Mouse (Mus musculus): ENCODE measurements around the gene Gm9913. TPM values are rescaled to one million over a fixed set of nuclear protein-coding genes. Genes with fewer than 3 reads are reported as not detected.

The Gm9913 gene
- polyA plus RNA-seq, 1 experiment: 0.05 TPM

DNA sequence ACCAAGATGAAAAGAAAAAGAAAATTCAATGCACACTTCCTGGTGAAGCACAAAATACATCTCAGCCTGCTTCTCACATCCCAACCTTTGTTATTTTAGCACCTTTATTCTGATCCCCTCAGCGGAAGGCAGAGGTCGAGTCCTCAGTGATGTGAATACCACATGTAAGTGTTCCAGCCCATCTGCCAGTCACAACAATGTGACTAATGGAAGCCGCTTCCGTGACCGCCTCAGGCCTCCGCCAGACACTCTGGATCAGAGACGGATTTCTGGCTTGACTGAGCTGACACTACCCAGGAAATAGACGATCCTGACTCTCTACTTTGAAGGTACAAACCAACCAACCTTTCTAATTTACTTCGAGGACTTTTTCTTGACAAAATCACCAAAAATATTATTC is 20.0 kb upstream of the Gm9913 start:
- no peak for DNase-seq
- Histone ChIP-seq H3K4me1 (ENCODE audit: control insufficient read depth, insufficient read depth, low read length) (no peaks in the 10 kb centered on the region), H3K27me3 (ENCODE audit: control insufficient read depth, insufficient read depth, low read length) (no peaks in the 10 kb centered on the region), H3K4me3 (replicated peaks; ENCODE audit: insufficient read depth, low read depth, low read length) (no peak overlapping the region), H3K27ac (ENCODE audit: insufficient read depth, low read length) (no peak overlapping the region)
- TF ChIP-seq CTCF (IDR thresholded peaks at IDR 0.05; ENCODE audit: borderline replicate concordance, insufficient read depth, low read depth, low read length) (no peak), POLR2A (IDR thresholded peaks at IDR 0.05; ENCODE audit: borderline replicate concordance, insufficient read depth, low read length) (no peak)
- 81% methylated on average over 9 of the region's 9 CpGs for WGBS

DNA sequence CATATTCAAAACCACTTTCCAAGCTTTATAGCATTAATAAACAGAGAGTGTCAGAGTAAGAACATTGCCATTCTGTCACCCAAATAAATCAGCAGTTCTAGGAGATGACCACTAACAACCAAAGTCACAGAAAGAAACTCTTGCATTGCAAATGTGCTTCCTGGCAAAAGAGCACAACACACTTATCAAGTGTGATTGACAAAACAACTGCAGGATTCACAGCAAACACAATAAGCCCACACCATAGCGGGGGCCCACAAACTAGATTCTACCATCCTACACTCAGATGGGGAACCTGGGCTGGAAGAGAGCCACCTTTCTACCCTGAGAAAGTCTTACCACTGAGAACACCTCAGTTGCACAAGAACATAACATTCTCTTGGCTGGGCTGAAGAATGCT is 14.9 kb upstream of the Gm9913 start:
- H3K27ac ChIP-seq (ENCODE audit: insufficient read depth, low read length): no peak overlapping the region
- H3K27me3 ChIP-seq (ENCODE audit: control insufficient read depth, insufficient read depth, low read length): no peaks in the 10 kb centered on the region
- TF ChIP-seq CTCF (IDR thresholded peaks at IDR 0.05; ENCODE audit: borderline replicate concordance, insufficient read depth, low read depth, low read length): no peak
- no peak for TF ChIP-seq POLR2A (IDR thresholded peaks at IDR 0.05; ENCODE audit: borderline replicate concordance, insufficient read depth, low read length)
- H3K4me3 ChIP-seq (replicated peaks; ENCODE audit: insufficient read depth, low read depth, low read length): no peak overlapping the region
- no peaks in the 10 kb centered on the region for H3K4me1 ChIP-seq (ENCODE audit: control insufficient read depth, insufficient read depth, low read length)
- no peak for DNase-seq
- 95% methylated on average over 1 of the region's 1 CpGs for WGBS

DNA sequence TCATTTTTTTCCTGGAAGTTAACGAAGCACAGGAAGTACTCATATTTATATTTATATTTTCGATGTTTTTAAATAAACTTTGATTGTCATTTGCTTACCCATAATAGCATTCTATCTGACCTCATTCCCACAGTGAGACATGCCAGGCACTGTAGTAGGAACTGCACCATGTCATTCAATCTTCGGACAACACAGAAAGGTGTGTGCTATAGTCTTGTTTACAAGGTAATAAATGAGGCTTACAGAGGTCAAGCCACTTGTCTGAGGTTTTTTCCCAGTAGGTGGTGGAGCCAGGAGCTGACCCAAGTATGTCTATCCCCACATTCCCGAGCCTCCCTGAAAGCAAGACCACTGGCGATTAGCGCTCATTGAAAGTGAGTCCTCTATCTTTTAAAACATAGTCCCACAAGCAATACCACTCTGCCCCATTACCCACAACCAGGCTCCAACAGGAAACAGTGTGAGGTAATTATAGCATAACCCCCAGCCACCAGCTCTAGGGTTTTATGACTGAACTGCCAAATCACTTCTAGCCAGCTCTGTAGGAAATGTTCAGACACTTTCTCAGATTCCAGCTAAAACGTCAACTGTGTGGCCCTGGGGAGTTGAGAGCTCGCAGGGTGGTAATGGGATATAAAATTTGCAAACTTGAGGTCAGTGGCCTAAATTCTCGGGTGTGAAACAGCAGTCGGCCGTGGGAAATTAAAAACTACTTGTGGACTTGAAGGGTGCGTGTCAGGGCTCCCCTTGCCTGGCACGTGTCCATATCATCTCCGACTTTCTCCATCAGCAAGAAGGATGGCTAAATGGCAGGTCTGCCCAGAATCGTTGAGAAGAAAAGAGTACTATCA is 12.6 kb upstream of the Gm9913 start:
- H3K27ac ChIP-seq (ENCODE audit: insufficient read depth, low read length): no peak overlapping the region
- no peak overlapping the region for H3K4me3 ChIP-seq (replicated peaks; ENCODE audit: insufficient read depth, low read depth, low read length)
- no peak for DNase-seq
- peaks cover 7% of the 10 kb centered on the region; the same call in 1 of the 2 replicates for H3K4me1 ChIP-seq (ENCODE audit: control insufficient read depth, insufficient read depth, low read length)
- H3K27me3 ChIP-seq (ENCODE audit: control insufficient read depth, insufficient read depth, low read length): no peaks in the 10 kb centered on the region
- TF ChIP-seq POLR2A (IDR thresholded peaks at IDR 0.05; ENCODE audit: borderline replicate concordance, insufficient read depth, low read length): no peak
- TF ChIP-seq CTCF (IDR thresholded peaks at IDR 0.05; ENCODE audit: borderline replicate concordance, insufficient read depth, low read depth, low read length): no peak
- WGBS: 78% methylated on average over 15 of the region's 15 CpGs

DNA sequence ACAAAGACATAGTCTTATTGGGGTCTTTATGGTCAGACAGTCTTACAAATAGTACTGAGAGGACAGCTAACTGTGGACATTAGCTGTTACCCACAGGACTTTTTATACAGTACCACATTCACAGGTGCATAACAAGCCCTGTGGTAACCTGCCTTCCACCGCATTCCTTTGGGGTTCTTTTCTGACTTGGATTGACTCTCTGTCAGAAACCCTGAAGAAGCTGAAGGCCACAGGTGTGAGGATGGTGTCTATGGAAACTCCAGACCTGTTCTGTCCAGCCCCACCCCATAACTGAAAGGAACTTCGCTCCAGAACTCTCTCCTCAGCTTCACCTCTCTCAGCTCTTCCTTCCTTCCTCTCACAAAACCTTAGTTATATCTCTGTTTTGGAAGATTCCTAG is 10.6 kb upstream of the Gm9913 start:
- Histone ChIP-seq H3K27ac (ENCODE audit: insufficient read depth, low read length) (no peak overlapping the region), H3K4me1 (ENCODE audit: control insufficient read depth, insufficient read depth, low read length) (peaks cover 7% of the 10 kb centered on the region; the same call in 1 of the 2 replicates), H3K27me3 (ENCODE audit: control insufficient read depth, insufficient read depth, low read length) (no peaks in the 10 kb centered on the region), H3K4me3 (replicated peaks; ENCODE audit: insufficient read depth, low read depth, low read length) (no peak overlapping the region)
- 95% methylated on average over 2 of the region's 2 CpGs for WGBS
- no peak for TF ChIP-seq CTCF (IDR thresholded peaks at IDR 0.05; ENCODE audit: borderline replicate concordance, insufficient read depth, low read depth, low read length)
- no peak for TF ChIP-seq POLR2A (IDR thresholded peaks at IDR 0.05; ENCODE audit: borderline replicate concordance, insufficient read depth, low read length)
- DNase-seq: no peak

DNA sequence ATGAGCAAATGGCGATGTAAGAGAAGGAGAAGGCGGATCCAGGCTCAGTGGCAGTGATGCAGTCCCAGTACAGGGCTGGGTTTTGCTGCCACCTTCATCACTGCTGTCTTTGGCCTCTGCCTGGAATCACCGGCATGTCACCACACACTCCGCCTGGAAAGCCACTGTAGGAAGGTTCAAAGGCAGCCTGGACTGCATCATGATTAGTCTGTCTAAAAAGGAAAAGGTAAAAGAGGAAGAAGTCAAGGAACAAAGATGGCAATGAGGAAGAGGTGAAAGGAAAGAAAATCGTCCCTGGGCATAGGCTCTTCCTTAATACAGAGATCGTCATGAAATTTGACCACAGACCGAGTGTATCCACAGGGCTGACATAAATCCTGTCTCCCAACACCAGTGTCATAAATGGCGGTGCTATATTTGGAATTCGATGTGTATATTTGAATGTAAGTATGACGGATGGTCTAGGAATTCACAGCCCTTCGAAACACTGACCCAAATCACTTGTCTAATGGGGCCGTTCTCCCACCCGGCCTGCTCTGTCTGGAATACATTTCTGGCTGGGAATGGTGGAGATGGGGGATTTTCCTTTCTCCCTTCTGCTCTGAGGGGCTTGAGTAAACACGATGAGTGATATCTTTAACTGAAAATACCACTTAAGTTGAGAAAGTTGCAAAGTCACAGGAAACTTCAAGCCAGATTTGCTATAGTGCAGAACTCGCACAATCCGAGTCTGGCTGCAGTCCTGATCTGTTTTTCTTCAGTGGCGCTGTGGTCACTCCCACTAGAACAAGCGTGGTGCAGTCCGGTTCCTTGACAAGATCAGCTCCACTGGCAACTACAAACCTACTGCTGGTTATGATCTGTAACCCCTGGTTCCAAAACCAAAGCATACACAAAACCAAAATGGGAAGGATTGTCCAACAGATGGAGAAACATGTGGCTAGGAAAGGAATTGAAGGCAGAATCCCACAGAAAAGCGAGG is 9.8 kb upstream of the Gm9913 start:
- Histone ChIP-seq H3K4me3 (replicated peaks; ENCODE audit: insufficient read depth, low read depth, low read length) (no peak overlapping the region), H3K27me3 (ENCODE audit: control insufficient read depth, insufficient read depth, low read length) (no peaks in the 10 kb centered on the region), H3K4me1 (ENCODE audit: control insufficient read depth, insufficient read depth, low read length) (peaks cover 7% of the 10 kb centered on the region; the same call in 1 of the 2 replicates), H3K27ac (ENCODE audit: insufficient read depth, low read length) (no peak overlapping the region)
- DNase-seq: no peak
- 97% methylated on average over 20 of the region's 20 CpGs for WGBS
- no peak for TF ChIP-seq CTCF (IDR thresholded peaks at IDR 0.05; ENCODE audit: borderline replicate concordance, insufficient read depth, low read depth, low read length)
- TF ChIP-seq POLR2A (IDR thresholded peaks at IDR 0.05; ENCODE audit: borderline replicate concordance, insufficient read depth, low read length): no peak

DNA sequence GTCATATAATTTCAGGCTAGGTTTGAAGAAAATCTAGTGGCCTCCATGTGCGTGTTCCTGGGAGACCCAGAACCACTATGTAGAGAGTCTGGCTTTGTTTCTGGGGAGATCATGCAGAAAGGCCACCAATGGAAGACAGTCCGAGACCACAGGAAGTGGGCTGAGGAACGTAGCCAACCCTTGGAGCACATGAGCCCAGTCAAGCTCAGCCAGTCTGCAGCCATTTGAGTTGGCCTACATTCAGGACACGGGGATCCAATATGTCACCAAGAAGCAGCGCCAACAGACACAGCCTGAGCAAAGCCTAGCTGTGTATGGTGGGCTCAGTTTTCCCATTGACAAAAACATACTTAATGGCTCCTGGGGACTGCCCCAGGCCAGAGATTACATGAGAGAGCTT is 8.2 kb upstream of the Gm9913 start:
- no peaks in the 10 kb centered on the region for H3K27me3 ChIP-seq (ENCODE audit: control insufficient read depth, insufficient read depth, low read length)
- H3K4me1 ChIP-seq (ENCODE audit: control insufficient read depth, insufficient read depth, low read length): peaks cover 7% of the 10 kb centered on the region; the same call in 1 of the 2 replicates
- 25% methylated on average over 5 of the region's 5 CpGs for WGBS
- H3K4me3 ChIP-seq (replicated peaks; ENCODE audit: insufficient read depth, low read depth, low read length): no peak overlapping the region
- no peak overlapping the region for H3K27ac ChIP-seq (ENCODE audit: insufficient read depth, low read length)
- TF ChIP-seq CTCF (IDR thresholded peaks at IDR 0.05; ENCODE audit: borderline replicate concordance, insufficient read depth, low read depth, low read length) (no peak), POLR2A (IDR thresholded peaks at IDR 0.05; ENCODE audit: borderline replicate concordance, insufficient read depth, low read length) (no peak)
- DNase-seq: peak; percentile 30 to 58

DNA sequence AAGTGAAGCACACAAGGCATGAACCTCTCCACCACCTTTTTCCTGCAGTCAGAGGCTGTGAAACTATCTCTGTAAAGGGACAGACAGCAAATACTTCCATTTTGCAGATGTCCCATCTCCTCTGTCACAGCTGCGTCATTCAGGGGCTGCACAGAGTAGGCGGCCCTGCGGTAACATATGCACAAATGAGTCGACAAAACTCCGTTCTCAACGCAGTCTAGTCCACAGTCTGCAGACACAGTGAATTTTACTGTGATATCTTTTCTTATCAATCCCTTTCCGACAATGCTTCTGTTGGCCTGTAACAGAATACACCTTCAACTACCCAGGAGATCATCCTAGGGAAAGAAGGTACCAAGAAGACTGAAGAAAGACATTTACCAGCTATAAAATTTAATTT is 6.7 kb upstream of the Gm9913 start:
- Histone ChIP-seq H3K4me3 (replicated peaks; ENCODE audit: insufficient read depth, low read depth, low read length) (no peak overlapping the region), H3K27me3 (ENCODE audit: control insufficient read depth, insufficient read depth, low read length) (no peaks in the 10 kb centered on the region), H3K4me1 (ENCODE audit: control insufficient read depth, insufficient read depth, low read length) (peaks cover 7% of the 10 kb centered on the region; the same call in 1 of the 2 replicates), H3K27ac (ENCODE audit: insufficient read depth, low read length) (no peak overlapping the region)
- WGBS: 95% methylated on average over 7 of the region's 7 CpGs
- DNase-seq: no peak
- no peak for TF ChIP-seq POLR2A (IDR thresholded peaks at IDR 0.05; ENCODE audit: borderline replicate concordance, insufficient read depth, low read length)
- no peak for TF ChIP-seq CTCF (IDR thresholded peaks at IDR 0.05; ENCODE audit: borderline replicate concordance, insufficient read depth, low read depth, low read length)
